Mouse (Mus musculus) lung, postnatal 10 days (tissue): ENCODE measurements around the gene Acad10.

Source experiments
- DNase-seq: peaks from one replicate; pipeline ENCODE4 v3.0.0; 2021

Gene Acad10

DNA sequence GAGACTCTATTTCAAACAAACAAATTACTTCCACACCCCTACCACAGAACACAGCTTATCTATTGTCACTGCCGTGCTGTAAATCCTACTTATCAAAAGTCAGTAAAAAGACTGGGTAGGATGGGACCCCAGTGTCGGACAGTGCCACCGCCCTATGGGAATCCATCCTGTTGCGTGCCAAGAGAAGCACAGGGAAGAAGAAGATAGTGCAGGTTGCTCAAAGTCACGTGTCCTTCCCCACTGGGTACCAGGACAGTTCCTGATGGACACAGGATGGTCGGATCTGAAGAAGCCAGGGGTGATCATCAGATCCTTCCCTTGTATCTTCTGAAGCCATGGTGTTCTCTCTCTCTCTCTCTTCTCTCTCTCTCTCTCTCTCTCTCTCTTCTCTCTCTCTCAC, 64.6 kb downstream of the Acad10 start:
- no peak for DNase-seq

DNA sequence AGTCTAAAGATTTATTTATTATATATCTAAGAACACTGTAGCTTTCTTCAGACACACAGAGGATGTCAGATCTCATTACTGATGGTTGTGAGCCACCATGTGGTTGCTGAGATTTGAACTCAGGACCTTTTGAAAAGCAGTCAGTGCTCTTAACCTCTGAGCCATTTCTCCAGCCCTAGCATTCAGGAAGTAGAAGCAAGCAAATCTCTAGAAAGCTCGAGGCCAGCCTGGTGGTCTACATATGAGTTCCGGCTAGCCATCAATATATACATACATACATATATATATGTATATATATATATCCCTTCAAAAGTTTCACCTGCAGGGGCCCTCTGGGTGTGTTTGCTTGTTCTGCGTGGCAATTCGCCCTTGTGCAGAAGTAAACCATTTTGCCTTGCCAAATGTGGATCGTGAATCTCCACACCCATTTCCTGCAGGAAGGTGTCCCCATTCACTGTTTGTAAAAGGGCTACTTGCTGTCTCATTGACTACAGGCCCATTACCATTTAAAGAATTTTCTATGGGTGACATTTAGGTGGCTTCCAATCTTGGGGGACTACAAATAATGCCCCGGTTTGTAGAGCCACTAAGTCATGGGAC, 65.5 kb downstream of the Acad10 start:
- no peak for DNase-seq

DNA sequence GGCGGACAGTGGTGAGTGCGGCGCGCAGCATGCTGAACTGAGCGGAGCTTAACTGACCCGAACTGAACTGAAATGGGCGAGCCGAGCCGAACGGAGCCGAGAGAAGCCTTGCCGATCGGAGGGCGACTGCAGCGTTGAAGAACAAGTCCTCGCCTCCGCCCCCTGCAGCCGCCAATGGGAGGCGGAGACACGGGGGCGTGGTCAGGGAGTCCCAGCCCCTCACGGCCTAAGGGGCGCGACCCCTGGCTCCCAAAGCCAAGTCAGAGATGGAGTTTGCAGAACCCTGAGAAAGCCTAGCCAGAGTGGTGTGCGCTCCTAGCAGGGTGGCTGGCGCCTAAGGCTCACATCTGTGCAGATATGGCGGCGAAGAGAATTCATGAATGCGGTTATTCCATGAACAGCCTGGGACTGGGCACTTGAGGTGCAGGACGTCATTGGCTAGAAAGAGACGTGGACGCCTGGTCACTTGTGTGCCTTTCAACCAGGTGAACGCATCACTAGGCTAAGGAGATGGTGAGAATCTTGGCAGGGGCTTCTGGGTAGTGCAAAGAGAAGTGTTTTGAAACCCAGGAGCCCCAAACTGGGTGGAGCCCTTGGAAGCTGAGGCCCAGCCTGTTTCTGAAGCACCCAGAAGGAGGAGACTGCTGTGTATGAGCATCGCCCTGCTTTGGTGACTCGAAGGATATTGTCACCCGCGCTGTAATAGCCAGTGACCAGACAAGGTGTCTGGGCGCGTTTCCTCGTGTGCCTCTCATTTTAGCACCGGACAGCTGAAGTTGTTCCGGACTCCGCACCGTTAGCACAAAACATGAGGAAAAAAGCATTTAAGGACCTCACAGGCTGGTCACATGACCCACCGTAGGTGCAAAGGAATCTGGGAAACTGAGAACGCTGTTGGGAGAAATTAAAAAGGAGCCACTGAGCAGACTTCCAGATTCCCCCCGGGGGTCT, 66.6 kb downstream of the Acad10 start, which contains the start of gene Aldh2:
Aldh2 (minus strand) TSS at position 374 of the 951 bp plus-strand sequence.
- DNase-seq = peak; percentile 94

DNA sequence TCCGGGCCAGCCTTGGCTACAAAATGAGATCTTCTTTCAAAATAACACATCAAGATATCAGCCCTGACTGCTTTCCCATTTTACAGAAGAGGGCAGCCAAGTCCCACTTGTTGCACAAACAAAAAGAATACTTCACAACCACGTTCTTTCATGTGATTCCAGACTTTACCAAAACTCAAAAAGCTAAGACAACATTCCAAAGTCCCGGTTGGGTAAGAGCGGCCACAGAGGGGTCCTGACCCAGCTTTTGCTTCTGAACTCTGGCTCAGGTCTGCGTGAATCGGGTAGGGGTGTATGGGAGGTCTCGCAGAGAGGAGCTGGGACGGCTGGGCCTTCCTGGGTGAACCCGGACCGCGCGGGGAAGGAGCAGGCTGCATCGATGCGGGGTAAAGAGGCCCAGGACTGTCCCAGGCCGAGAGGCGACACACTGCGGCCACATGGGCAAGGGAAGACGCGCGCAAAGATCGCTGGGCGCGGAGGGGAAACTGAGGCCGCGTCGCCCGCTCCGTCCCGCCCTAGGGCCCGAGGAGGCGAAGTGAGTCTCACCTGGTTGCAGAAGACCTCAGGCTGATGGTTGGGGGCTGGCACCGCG, 67.4 kb downstream of the Acad10 start:
- DNase-seq = peak; percentile 40

DNA sequence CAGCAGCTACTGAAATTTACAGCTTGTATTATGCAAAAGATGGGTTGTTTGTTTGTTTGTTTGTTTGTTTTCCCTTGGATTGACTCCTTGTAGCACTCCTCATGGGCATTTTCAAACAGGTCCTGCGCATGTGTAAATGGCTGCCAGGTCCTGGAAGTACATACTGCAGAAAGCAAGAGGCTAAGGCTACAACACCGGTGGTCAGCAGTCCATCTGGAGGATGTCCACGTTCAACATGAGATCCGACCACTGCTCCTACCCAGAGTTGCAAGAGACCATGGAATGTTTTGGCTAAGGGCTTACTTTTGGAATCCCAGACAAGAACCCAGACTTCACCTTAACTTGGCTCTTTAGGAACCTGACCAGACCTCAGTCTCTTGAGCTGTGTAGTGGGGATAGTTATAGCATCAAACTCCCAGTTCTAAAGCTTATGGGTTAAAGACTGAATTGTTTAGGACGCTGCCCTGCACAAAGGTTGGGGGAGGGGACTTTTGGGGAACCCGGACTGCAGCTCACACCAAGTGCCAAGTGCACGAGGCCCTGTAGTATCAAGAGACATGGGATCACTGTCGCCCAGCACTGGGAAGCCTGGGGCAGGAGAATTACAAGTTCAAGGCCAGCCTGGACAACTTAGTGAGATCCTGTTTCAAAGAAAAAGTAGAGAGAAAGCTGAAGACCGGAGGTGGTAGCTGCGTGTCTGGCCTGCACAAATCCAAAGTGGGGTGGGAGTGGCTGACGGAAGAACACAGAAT, 68.1 kb downstream of the Acad10 start:
- DNase-seq = peak; percentile 46

DNA sequence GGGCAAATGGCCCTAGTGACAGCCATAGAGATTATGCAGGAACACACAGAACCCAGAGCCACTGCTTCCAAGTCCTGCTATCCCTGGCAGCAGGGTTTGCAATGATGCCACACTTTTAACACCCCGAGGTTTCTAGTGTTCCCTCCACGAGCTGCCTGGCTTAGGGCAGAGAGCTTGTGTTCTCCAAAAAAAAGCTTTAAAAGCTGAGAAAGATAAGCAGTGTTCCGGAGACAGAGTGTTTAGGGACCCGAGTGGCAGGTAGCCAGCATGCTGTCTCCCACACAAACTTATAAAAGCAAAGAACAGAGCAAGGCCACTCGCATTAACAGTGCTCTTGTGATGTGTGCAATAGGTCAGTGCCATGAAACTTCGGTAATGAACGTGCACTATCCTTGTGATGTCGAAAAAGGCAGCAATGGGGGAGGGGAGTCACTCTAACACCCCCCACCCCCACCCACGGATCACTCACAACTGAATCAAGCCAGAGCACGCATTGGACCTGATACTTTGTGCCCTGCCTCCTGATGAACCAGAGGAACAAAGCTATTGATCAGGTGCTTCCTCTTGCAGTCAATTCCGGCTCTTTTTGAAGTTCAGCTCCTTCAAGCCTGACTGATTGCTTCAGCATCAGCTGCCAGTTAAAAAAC, 68.8 kb downstream of the Acad10 start:
- DNase-seq = peak; percentile 54

DNA sequence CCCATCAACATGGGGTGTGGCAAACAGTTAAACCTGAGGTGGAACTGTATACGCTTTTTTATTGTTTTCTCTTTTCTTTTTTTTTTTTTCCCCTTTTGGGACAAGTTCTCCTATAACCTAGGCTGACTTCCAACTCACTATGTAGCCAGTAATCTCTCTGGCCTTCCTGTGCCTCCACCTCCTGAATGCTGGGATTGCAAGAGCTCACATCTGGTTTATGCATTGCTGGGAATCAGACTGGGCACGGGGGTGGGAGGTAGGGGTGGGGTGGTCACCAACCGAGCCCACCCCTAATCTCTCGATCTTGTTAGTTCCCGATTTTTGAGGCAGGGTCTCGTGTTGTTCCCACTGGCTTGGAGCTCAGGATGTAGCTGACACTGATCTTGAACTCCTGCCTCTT, 70.4 kb downstream of the Acad10 start:
- DNase-seq = no peak

DNA sequence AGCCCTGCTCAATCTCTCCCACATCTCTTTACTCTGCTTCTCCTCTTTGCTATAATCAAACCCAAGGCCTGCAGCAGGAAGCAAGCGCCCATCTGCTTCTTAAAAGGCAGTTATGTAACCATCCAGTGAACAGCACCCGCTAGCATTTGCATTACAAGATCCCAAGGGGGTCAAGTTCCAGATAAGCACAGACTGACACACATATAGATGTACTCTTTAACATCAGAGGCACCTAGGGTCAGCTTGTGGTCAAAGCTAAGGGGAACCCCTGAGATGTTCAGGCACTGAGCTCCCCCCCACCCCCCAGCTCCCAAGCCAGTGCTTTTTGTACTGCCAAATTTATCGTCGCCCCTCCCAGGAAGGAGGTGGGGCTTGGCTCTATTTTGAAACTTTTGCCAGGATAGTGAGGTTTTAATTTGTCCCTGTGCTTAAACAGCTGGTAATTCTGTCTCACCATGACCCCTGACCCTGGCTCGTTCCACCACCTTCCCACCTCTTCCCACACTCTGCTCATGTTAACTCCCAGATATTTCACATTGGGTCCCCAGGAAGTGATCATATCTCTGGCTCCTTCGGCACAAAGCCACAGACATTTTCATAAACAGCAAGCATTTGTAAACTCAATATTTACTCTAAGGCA, 73.8 kb downstream of the Acad10 start:
- DNase-seq = peak; percentile 90

DNA sequence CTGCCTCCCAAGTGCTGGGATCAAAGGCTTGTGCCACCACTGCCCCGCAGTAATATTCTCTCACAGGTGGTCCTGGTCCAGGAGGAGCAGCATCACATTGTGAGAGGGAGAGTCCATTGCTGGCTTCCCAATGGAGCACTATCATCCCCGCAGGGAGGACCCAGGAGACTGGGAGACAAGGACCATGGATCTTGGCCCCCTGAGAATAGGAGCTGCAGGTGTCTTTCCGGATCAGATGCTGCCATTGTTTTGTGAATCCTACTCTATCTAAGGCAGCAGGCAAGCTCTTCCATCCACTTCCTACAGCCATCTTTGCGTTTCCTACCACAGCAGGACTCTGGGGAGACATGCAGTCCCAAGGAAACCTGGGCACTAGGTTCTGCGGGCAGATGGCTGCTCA, 74.6 kb downstream of the Acad10 start:
- DNase-seq = no peak

DNA sequence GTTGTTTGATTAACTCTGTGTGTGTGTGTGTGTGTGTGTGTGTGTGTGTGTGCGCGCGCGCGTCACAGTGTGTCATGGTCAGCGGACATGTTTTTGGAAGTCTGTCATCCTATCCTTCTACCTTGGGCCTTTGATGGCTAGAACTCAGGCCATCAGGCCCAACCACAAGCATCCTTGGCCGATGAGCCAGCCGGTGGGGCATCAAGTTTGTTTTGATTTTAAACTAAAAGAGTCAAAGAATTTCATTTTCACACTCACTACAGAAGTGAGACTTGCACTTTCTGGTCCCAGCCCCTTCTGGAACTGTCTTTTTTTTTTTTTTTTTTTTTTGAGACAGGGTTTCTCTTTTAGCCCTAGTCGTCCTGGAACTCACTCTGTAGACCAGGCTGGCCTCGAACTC, 75.3 kb downstream of the Acad10 start:
- DNase-seq = no peak

DNA sequence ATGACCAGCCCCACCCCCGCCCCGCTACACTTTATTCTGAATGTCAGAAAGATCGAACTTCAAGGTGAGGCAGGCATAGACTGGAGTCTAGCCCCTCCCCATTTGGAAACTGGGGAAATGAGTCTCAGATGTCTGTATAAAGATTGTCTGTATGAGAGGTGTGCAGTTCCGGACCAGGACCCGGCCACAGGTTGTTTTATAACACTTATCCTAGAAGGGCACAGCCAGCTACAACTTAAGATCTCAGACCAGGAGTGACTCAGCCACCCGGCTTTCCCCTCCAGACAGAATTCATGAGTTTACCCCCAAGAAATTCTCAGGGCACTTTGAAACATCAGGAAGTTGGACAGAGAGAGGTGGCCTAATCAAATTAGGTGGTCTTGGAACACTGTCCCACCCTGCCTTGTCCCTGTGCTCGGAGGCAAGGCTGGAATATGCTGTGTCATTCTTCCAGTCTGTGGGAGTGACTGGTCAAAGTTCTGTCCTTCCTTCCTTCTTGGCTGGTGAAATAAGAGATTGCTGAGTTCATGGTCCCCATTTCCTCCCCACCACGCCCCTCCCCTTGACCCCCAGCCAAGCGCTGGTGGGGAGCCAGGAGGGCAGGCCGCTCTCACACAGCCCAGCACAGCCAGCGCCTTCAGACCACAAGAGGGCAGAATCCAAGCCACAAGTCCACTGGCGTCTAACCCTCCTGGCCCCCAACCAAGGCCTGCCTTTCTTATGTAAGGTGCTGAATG, 76.4 kb downstream of the Acad10 start:
- DNase-seq = peak; percentile 98

DNA sequence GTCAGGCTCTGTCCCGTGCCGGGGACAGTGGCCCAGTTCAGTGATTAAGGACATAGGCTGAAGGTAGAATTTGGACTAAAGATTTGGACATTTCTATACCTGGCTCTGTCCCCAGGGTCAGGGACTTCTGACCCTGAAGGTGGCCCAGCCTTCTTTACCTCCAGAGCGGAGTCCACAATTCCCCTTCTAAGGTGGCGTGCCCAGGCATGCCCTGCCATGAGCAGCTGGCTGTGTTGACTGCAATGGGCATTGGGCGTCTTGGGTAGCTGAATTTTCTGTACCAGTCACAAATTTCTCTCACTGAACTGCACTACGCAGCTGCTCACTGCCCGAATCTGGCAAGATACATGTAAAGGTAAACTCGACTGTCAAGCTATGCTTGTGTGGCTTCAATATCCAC, 78.4 kb downstream of the Acad10 start:
- DNase-seq = no peak

DNA sequence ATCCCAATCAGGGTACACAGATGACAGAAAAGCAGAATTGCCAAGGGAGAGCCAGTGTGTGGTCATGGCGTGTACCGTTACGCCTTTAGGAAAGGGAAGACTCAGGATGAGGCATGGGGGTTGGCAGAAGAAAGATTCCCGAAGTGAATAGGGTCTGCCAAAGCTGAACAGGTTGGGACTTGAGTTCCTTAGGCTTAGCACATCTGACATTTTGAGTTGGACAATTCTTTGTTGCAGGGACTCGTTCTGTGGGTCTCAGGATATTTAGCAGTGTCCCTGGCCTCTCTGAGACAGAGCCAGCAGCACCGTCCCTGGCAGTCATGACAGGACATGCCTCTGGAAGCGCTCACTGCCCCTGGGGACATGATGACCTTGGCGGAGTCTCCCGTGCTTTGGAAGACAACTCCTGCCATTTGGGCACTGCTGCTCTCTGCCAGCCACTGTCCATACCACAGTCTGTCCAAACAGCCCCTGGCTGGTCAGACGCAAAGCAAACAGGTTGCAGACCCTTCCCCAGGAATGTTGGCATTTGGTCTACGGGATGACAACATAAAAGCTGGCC, 83.3 kb downstream of the Acad10 start:
- no peak for DNase-seq

DNA sequence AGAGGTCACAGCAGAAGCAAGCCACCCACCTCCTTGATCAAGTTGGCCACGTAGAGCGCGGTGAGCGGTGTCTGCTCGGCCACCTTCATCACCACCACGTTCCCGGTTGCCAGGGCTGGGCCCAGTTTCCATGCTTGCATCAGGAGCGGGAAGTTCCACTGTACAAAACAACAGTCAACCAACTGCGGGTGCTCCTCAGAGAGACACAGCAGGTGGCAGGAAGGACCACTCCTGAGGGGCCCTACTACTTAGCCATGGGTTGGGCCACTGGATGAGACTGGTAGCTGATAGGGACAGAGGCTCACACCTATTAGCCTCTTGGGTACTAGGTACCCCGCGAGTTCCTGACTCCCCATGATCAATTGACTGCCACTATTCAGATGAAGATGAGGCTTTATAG, 84.4 kb downstream of the Acad10 start:
- DNase-seq = no peak

DNA sequence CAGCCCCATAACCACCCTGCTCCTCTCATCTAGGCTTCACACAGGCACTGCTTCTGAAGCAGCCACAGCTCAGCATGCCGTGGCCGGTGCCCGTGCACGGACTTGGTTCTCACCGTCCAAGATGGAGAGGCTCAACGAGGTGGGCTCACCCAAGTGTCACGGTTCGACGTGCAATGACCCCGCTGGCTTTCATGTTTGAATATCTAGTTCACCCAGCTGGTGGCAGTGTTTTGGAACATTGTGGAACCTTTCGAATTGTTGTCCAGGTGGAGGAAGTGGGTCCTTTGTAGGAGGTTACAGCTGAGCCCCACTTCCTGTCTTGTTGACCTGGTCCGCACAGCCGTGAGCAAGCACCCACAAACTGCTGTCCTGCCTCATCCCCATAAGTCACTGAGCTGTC, 86.2 kb downstream of the Acad10 start:
- DNase-seq = no peak
